Mouse (Mus musculus) liver, adult 2 months (tissue): Measurements from ENCODE around the gene Ttc39a. TPM values are rescaled to one million over a fixed set of nuclear protein-coding genes. Genes with fewer than 3 reads are reported as not detected.
A peak's percentile ranks its signal among the peaks of the same experiment; 100 is the strongest.

Source experiments
- DNase-seq: peaks from one replicate; pipeline ENCODE4 v3.0.0-alpha.2; 2011; ENCODE audit warnings: low read depth, low spot score; ENCODE audit errors: extremely low read depth
- H3K27ac ChIP-seq: fragments of 200-500 bp; replicated peaks from 2 replicates; pipeline ENCODE4 v1.5.1; 2012; ENCODE audit warnings: low read depth, mild to moderate bottlenecking, control low read depth, inconsistent platforms, low read length; ENCODE audit not compliant: insufficient read depth
- H3K27me3 ChIP-seq: fragments of 200-500 bp; 2 replicates; pipeline ENCODE4 v1.6.1; 2012; ENCODE audit warnings: mild to moderate bottlenecking, moderate library complexity, low read length, inconsistent platforms; ENCODE audit not compliant: control insufficient read depth, insufficient read depth
- H3K36me3 ChIP-seq: fragments of 200-500 bp; 2 replicates; pipeline ENCODE4 v1.6.1; 2012; ENCODE audit warnings: low read length, inconsistent platforms; ENCODE audit not compliant: control insufficient read depth, insufficient read depth
- H3K4me1 ChIP-seq: fragments of 200-500 bp; 2 replicates; pipeline ENCODE4 v1.6.1; 2011; ENCODE audit warnings: low read length; ENCODE audit not compliant: control insufficient read depth, insufficient read depth
- H3K4me3 ChIP-seq: fragments of 200-500 bp; 2 replicates; pipeline ENCODE4 v1.5.1; 2011; ENCODE audit warnings: low read depth, mild to moderate bottlenecking, control low read depth, low read length, moderate library complexity; ENCODE audit not compliant: insufficient read depth
- H3K79me2 ChIP-seq: fragments of 200-500 bp; 2 replicates; pipeline ENCODE4 v1.6.1; 2012; ENCODE audit warnings: inconsistent platforms, mild to moderate bottlenecking, low read length, moderate library complexity; ENCODE audit not compliant: control insufficient read depth, insufficient read depth
- H3K9ac ChIP-seq: fragments of 200-500 bp; 2 replicates; pipeline ENCODE4 v1.6.1; 2012; ENCODE audit warnings: low read depth, mild to moderate bottlenecking, control low read depth, inconsistent platforms, low read length
- CTCF ChIP-seq: fragments of 200-500 bp; IDR thresholded peaks from 2 replicates; pipeline ENCODE4 v1.5.1; 2011; ENCODE audit warnings: low read depth, low read length, control low read depth
- POLR2A ChIP-seq: fragments of 200-500 bp; IDR thresholded peaks from 2 replicates; pipeline ENCODE4 v1.6.1; 2011; ENCODE audit warnings: low read length, control low read depth; ENCODE audit not compliant: insufficient read depth; ENCODE audit errors: extremely low read depth
- WGBS: fragments of 180-500 bp; shearing (Covaris S2); methylation state at CpG from one replicate; pipeline ENCODE4 v1.1.7; 2018; 5-methylcytosine and 5-hydroxymethylcytosine counted together
- polyA plus RNA-seq: library from polyadenylated mRNA; depleted of rRNA; stranded (reverse); fragments of >200 nt; gene quantifications from 2 replicates; pipeline ENCODE4 v1.2.3, GENCODE M21; 2012
- total RNA-seq: library from RNA; depleted of rRNA; stranded (reverse); fragments of >200 nt; gene quantifications from 2 replicates; pipeline ENCODE4 v1.2.3, GENCODE M21; 2014

Ttc39a gene
- total and polyA plus RNA-seq, 2 experiments = 1.1 to 1.7 TPM

- no peak overlapping the region for H3K9ac ChIP-seq
- DNase-seq = peak; percentile 38
These were observed 31.8 kb downstream of the Ttc39a start for GRCm38 (mm10) chr4:109437913-109438878.

GRCm38 (mm10) chr4:109439101-109439500, 32.7 kb downstream of the Ttc39a start:
- H3K79me2 ChIP-seq = no peaks in the 10 kb centered on the region
- H3K36me3 ChIP-seq = no peaks in the 10 kb centered on the region
- H3K4me3 ChIP-seq = no peak overlapping the region
- no peaks in the 10 kb centered on the region; the same call in 1 of the 2 replicates for H3K4me1 ChIP-seq
- no peak for TF ChIP-seq POLR2A
- no peak for TF ChIP-seq CTCF
- no peak overlapping the region for H3K9ac ChIP-seq
- no peak for DNase-seq
- no peak overlapping the region for H3K27ac ChIP-seq
- no peaks in the 10 kb centered on the region for H3K27me3 ChIP-seq
- WGBS = 80% methylated on average over 8 of the region's 8 CpGs

More at GRCm38 (mm10) chr4:109437913-109438878, 31.8 kb downstream of the Ttc39a start:
- WGBS = 60% methylated on average over 9 of the region's 9 CpGs
- peak; percentile 85 for TF ChIP-seq CTCF
- no peak for TF ChIP-seq POLR2A
- Histone ChIP-seq H3K4me1 (peaks cover 4% of the 10 kb centered on the region; the same call in 1 of the 2 replicates), H3K79me2 (no peaks in the 10 kb centered on the region), H3K27me3 (no peaks in the 10 kb centered on the region), H3K4me3 (no peak overlapping the region), H3K27ac (no peak overlapping the region), H3K36me3 (no peaks in the 10 kb centered on the region)

- no peak overlapping the region for H3K4me3 ChIP-seq
- no peaks in the 10 kb centered on the region for H3K79me2 ChIP-seq
- no peak overlapping the region for H3K9ac ChIP-seq
- no peaks in the 10 kb centered on the region; the same call in 1 of the 2 replicates for H3K4me1 ChIP-seq
- H3K27ac ChIP-seq = no peak overlapping the region
- no peaks in the 10 kb centered on the region for H3K36me3 ChIP-seq
- 74% methylated on average over 3 of the region's 3 CpGs for WGBS
- no peaks in the 10 kb centered on the region for H3K27me3 ChIP-seq
- DNase-seq = no peak
- TF ChIP-seq CTCF (no peak), POLR2A (no peak)
These were observed 33.4 kb downstream of the Ttc39a start for GRCm38 (mm10) chr4:109439825-109440248.

- Histone ChIP-seq H3K36me3 (no peaks in the 10 kb centered on the region), H3K27ac (no peak overlapping the region), H3K9ac (no peak overlapping the region), H3K27me3 (no peaks in the 10 kb centered on the region), H3K4me1 (no peaks in the 10 kb centered on the region; the same call in 1 of the 2 replicates), H3K4me3 (no peak overlapping the region), H3K79me2 (no peaks in the 10 kb centered on the region)
- no peak for TF ChIP-seq CTCF
- no peak for TF ChIP-seq POLR2A
- WGBS = 97% methylated on average over 5 of the region's 5 CpGs
- no peak for DNase-seq
These were observed 34.0 kb downstream of the Ttc39a start for GRCm38 (mm10) chr4:109440381-109440780.

- Histone ChIP-seq H3K27me3 (no peaks in the 10 kb centered on the region), H3K9ac (no peak overlapping the region), H3K4me1 (no peaks in the 10 kb centered on the region; the same call in 1 of the 2 replicates), H3K4me3 (no peak overlapping the region), H3K27ac (no peak overlapping the region), H3K36me3 (no peaks in the 10 kb centered on the region), H3K79me2 (no peaks in the 10 kb centered on the region)
- WGBS = 95% methylated on average over 3 of the region's 3 CpGs
- TF ChIP-seq CTCF = no peak
- no peak for TF ChIP-seq POLR2A
- no peak for DNase-seq
These were observed 34.6 kb downstream of the Ttc39a start for GRCm38 (mm10) chr4:109441000-109441399.
